Mouse (Mus musculus): Measurements from ENCODE around the gene Rabgap1.
"Not testable (repeated sequence)": the region's sequence is repeated elsewhere in the genome, so short reads cannot be mapped to it uniquely, and the experiment has no call there.

Rabgap1 gene

GRCm38 (mm10) chr2:37442611-37443591 is at the start of gene Rabgap1, which contains the start of the genes Zbtb26 and Zbtb6:
Rabgap1 (plus strand) TSS chr2:37443279.
Zbtb26 (minus strand) TSS chr2:37443135.
Zbtb6 (minus strand) TSS chr2:37443171.
- DNase-seq (ENCODE audit: low spot score): peak; percentile 93

- DNase-seq (ENCODE audit: low spot score): no peak
These were observed 47.5 kb upstream of the Rabgap1 start for GRCm38 (mm10) chr2:37395539-37395938.

- DNase-seq (ENCODE audit: low spot score): no peak
These were observed 21.2 kb upstream of the Rabgap1 start for GRCm38 (mm10) chr2:37421903-37422302.

GRCm38 (mm10) chr2:37422306-37423304 is 20.5 kb upstream of the Rabgap1 start, which contains the start of gene Rc3h2:
Rc3h2 (minus strand) TSS chr2:37422903.
- DNase-seq (ENCODE audit: low spot score): peak; percentile 95

GRCm38 (mm10) chr2:37423671-37424070 is 19.4 kb upstream of the Rabgap1 start:
- DNase-seq (ENCODE audit: low spot score): no peak

GRCm38 (mm10) chr2:37430593-37431464 is 12.2 kb upstream of the Rabgap1 start:
- peak; percentile 76 for DNase-seq (ENCODE audit: low spot score)

GRCm38 (mm10) chr2:37431609-37432008 is 11.5 kb upstream of the Rabgap1 start:
- no peak for DNase-seq (ENCODE audit: low spot score)

GRCm38 (mm10) chr2:37451667-37452375 is 8.7 kb downstream of the Rabgap1 start:
- peak; percentile 92 for DNase-seq (ENCODE audit: low spot score)

- DNase-seq (ENCODE audit: low spot score): no peak
These were observed 9.3 kb downstream of the Rabgap1 start for GRCm38 (mm10) chr2:37452376-37452760.

- no peak for DNase-seq (ENCODE audit: low spot score)
These were observed 17.6 kb downstream of the Rabgap1 start for GRCm38 (mm10) chr2:37460707-37461106.

GRCm38 (mm10) chr2:37466266-37466665 is 23.2 kb downstream of the Rabgap1 start:
- DNase-seq (ENCODE audit: low spot score): no peak

GRCm38 (mm10) chr2:37479559-37479958 is 36.5 kb downstream of the Rabgap1 start:
- DNase-seq (ENCODE audit: low spot score): no peak

GRCm38 (mm10) chr2:37480039-37480438 is 37.0 kb downstream of the Rabgap1 start:
- no peak for DNase-seq (ENCODE audit: low spot score)

GRCm38 (mm10) chr2:37484165-37484564 is 41.1 kb downstream of the Rabgap1 start:
- DNase-seq (ENCODE audit: low spot score): no peak

- DNase-seq (ENCODE audit: low spot score): no peak
These were observed 42.3 kb downstream of the Rabgap1 start for GRCm38 (mm10) chr2:37485370-37485769.

- DNase-seq (ENCODE audit: low spot score): no peak
These were observed 43.3 kb downstream of the Rabgap1 start for GRCm38 (mm10) chr2:37486408-37486807.

GRCm38 (mm10) chr2:37488956-37489355 is 45.9 kb downstream of the Rabgap1 start:
- no peak for DNase-seq (ENCODE audit: low spot score)

- DNase-seq (ENCODE audit: low spot score): no peak
These were observed 54.2 kb downstream of the Rabgap1 start for GRCm38 (mm10) chr2:37497321-37497720.

- not testable (repeated sequence) for DNase-seq (ENCODE audit: low spot score)
These were observed 62.8 kb downstream of the Rabgap1 start for GRCm38 (mm10) chr2:37505856-37506255.

- DNase-seq (ENCODE audit: low spot score): no peak
These were observed 68.2 kb downstream of the Rabgap1 start for GRCm38 (mm10) chr2:37511134-37511901.

Data from ovary, adult 18-20 months (tissue).